Mouse (Mus musculus): ENCODE results near the gene Abca3.
"Not testable (repeated sequence)": the region's sequence is repeated elsewhere in the genome, so short reads cannot be mapped to it uniquely, and the experiment has no call there.

Abca3 gene

GRCm38 (mm10) chr17:24388711-24389110, 37.0 kb downstream of the Abca3 start:
- no peak for DNase-seq

DNA sequence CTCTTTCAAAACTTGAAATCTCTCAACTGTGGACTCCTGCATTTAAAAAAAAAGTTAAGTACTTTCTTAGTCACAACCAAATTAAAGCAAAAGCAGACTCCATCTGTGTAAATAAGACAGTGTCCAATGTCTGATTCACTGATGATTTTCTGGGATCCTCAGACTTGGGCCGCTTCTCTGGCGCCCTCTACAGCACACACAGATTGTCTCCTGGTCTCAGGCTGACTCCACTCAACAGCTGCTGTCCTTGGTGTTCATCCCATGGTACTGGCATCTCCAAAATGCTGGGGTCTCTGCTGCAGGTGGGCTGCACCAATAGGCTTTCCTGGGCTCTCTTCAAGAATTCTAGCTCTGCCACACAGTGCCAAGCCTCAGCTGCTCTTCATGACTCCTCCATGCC, 38.1 kb downstream of the Abca3 start:
- DNase-seq = peak; percentile 52

DNA sequence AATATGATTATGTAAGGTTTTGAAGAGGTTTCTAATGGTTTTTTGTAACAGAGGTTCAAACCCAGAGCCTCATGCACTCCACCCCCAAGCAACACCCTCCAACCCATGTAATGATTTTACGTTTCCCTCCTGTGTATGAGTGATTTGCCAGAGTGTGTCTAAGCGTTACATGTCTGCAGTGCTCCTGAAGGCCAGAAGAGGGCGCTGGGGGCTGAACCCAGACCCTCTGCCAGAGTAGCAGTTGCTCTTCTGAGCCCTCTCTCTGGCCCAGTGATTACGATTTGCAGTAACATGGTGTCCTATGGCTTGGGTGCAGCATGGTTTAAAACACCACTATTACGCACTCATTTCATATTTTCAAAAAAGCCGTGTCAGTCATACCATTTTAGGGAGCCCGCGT, 39.4 kb downstream of the Abca3 start:
- DNase-seq = peak; percentile 20

DNA sequence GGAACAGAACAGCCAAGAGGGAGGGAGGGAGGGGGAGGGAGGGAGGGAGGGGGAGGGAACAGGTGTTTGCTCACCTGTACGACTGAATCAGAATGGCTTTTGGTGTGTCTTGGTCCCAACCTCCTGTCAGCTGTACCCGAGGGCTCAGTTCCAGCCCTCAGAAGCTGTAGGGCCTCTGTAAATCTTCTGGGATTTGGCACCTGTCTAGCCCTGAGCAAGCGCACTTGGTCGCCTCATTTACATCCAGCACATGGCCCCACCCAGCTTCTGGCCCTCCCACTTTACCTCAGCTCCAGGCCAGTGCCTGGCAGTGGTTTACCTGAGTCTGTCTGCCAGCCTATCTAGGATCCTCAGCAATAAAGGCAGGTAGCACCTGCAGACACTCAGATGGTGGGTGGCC, 41.8 kb downstream of the Abca3 start:
- no peak for DNase-seq

- no peak for DNase-seq
Measured at GRCm38 (mm10) chr17:24394456-24394855, 42.7 kb downstream of the Abca3 start.

- no peak for DNase-seq
Measured at GRCm38 (mm10) chr17:24402371-24402770, 50.6 kb downstream of the Abca3 start.

DNA sequence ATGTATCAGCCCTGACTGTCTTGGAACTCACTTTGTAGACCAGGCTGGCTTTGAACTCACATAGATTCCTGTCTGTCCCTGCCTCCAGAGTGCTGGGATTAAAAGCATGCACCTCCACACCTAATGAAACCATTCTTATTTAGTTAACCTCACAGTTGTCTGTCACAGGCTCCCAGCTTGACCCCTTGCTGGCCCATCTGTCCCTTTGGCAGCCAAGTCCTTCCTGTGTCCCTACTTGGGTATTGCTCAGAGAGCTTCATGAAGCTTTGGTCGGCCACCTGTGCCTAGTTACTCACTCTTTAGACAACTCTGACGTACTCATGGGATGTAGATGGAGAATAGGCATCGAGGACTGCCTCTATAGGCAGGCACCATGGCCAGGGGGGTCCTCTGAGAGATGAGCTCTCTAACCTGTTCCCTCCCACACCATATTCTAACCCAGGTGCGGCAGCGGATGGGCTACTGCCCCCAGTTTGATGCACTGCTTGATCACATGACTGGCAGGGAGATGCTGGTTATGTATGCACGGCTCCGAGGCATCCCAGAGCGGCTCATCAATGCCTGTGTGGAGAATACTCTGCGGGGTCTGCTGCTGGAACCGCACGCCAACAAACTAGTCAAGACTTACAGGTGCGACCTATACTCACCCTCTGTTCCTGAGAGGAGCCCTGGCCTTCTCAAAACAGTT, 55.5 kb downstream of the Abca3 start:
- no peak for DNase-seq

GRCm38 (mm10) chr17:24413557-24414211, 61.9 kb downstream of the Abca3 start:
- DNase-seq = no peak

DNA sequence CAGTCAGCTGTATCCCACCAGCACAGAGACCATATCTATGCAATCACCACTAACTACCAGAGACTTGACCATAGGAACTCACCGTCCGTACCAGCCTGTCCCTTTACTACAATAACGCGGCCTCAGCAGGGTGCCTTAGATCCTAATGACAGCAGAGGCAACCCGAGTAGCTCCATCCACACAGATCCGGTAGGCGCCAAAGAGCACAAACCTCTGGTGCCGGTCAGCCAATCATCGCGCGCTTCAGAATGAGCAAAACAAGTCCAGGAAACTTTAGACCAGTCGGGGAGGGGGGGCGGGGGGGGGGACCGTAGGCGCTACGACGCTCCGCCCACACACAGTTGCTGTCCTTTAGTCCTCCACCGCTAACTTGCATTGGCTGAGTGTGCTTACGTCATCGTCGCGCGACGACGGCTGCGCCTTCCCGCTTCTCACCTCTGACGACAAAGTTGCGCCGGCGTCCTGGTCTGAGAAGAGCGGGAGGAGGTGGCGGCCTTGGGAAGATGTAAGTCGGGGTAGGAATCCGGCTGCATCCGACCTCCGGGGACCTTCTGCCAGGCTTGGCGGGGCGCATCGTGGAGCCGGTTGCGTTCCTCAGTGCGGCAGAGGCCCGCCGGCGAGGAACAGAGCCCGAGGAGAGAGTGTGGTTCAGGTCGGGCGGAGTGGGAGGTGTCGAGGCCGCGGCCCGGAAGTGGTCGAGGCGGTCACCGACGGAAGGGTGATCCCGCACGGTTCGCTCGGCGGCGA, 62.7 kb downstream of the Abca3 start, which contains the start of gene Rnps1:
TSS of gene Rnps1 (plus strand) at position 336 of the 747 bp plus-strand sequence.
- DNase-seq = peak; percentile 97

DNA sequence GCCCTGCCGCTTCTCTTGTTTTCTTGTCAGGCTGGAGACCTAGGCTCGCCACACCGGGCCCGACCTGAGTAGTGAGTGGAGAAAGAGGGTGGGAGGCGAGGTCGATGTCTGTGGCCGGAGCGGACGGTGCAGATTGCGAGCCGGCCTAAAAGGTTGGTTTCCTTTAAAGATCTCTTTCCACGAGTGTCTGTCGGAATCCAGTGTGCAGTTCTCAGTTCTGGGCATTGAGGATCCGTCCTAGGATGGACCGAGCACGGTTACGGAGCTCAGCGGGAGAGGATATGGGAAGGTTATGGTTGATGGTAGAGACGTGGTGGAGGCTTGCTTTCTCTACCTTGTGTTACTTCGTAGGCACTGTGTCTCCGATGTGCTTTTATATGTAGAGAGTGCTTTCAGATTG, 63.3 kb downstream of the Abca3 start:
- no peak for DNase-seq

- no peak for DNase-seq
Measured at GRCm38 (mm10) chr17:24416051-24416652, 64.4 kb downstream of the Abca3 start.

DNA sequence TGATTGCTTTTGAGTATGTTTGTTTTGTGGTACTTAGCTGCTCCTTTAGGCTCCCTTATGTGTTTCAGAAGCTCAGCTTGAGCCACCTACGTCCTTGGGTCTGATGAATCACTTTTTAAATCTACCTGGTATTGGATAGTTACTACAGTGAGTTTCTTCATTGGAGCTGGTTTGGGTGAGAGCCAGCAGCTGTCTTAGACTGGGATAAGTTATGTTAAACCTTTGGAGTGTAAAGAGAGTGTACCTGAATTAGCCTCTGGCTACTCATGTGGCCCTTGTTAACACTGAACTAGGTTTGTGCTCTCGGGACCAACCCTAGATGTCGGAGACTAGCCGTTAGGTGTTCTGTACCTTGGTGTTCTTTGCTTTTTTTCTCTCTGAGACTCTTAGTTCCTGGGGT, 71.4 kb downstream of the Abca3 start:
- no peak for DNase-seq

GRCm38 (mm10) chr17:24424489-24424888, 72.7 kb downstream of the Abca3 start:
- DNase-seq = no peak

DNA sequence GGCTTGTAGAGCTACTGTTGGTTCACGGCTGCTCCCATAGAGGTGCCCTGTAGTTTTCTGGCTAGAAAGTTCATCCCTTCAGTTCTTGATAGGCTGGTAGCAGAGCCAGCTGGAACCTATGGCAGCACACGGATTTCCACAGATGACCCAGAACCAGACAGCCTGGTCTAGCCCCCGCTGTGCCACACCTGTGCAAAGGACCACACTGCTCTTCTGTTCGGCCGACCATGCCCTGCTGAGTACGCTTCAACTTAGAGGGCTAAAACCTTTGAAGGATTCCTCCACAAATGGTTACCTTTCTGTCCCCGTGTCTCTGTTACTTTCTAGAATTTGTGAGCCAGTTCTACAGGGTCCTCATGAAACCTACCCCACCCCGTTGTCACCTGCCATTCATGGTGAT, 73.6 kb downstream of the Abca3 start:
- DNase-seq = not testable (repeated sequence)

DNA sequence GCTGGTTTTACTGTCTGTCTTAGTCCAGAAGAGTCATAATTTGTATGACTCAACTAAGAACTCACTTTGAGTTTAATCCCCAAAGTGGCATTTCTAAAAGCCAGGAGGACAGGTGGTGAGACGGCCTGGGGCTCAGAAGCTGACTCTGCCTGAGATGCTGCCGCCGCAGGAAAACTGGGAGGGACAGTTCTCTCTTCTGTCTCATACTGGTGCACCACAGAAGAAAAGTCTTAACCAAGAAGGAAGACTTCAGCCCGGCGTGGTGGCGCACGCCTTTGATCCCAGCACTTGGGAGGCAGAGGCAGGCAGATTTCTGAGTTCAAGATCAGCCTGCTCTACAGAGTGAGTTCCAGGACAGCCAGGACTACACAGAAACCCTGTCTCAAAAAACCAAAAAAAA, 74.2 kb downstream of the Abca3 start:
- no peak for DNase-seq

DNA sequence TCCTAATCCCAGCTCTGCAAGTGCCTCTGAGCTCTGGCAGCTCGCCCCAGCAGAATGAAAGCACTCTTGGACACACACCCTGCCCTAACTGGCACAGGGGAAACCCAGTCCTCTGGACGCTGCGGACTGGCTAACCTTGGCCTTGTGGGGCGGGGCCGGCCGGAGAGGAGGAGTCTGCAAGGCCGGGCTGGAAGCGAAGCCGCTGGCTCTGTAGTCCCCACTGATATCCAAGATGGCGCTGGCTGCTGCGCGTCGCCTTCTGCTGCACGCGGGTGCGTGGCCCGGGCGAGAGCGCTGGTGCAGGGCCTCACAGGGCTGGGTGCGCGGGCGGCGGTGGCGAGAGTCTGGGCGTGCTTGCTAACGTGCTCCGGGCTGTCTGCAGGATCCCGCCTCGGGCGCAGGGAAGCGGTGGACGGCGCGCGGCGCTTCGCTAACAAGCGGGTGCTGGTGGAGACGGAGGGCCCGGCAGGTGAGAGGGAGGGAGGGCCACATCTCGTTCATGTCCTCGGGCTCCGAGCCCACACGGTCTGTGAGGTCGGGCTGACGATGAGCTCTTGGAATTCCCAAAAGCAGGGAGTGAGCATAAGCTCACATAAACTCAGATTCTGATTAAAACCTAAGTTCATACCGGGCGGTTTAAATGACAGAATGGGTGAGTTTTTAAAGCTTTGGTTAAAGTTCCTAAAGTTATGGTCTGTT, 74.9 kb downstream of the Abca3 start, which contains the start of gene Eci1:
TSS of gene Eci1 (plus strand) at position 171 of the 699 bp plus-strand sequence.
- DNase-seq = peak; percentile 80

GRCm38 (mm10) chr17:24427170-24427557, 75.4 kb downstream of the Abca3 start:
- DNase-seq = no peak

DNA sequence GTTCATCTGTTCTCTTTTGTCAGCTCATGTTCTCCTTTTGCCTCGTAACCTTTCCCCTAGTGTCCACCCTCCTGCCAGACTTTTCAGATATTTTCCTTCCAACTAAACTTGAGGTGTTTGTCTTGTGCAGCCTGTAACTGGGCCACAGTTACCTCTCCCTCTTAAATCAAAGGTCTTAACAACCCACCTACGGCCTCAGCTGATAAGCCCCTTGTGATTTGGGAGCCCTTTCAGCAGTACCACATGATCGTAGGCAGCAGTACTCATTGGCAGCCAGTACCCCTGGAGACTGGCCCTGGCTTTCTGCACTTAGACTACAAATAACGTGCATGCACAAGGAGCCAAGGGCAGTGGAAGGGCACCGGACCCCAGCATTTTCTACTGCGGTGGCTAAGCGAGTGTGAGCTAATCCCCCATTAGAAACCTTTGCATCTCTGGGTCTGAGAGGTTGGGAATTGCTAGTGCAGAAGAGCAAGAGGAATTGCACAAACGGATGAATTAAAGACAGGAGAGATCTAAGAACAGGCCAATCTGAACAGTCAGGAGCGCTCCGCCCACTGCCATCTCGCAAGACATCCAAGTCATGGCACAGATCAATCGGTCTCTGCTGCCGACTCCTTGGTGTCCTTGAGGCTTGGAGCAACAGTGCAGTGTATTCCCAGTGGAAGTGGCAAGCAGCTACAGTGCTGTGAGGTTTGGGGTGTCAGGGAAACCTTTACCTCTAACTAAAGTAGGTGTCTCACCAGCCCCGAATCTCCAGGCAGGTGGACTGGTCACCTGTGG, 77.6 kb downstream of the Abca3 start:
- DNase-seq = no peak

- no peak for DNase-seq
Measured at GRCm38 (mm10) chr17:24437016-24437415, 85.3 kb downstream of the Abca3 start.

- DNase-seq = no peak
Measured at GRCm38 (mm10) chr17:24440377-24440776, 88.6 kb downstream of the Abca3 start.

- DNase-seq = no peak
Measured at GRCm38 (mm10) chr17:24441148-24441547, 89.4 kb downstream of the Abca3 start.

DNA sequence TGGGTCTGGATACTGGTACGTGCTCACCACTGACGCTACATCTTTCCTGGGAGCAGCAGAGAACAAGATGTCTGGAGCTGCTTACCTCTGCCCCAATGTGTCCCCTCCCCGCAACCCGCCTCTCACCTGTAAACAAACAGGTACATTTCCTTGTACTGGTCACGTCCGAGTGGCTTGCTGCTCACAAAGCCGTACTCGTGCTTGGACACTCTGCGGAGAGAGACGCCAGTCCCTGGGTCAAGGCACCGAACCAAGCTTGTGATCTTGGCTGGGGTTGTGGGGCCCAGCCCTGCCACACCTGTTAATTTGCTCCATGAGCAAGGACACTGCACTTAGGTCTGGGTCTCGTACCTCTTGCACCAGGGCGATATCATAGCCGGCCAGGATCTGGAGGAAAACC, 90.4 kb downstream of the Abca3 start:
- DNase-seq = no peak

Data from right cerebral cortex, postnatal 4 days (tissue).